Mouse (Mus musculus) left cerebral cortex, adult 9 months (tissue): Measurements from ENCODE around the gene Ap5b1.
A peak's percentile ranks its signal among the peaks of the same experiment; 100 is the strongest.

Experiments used
- DNase-seq, 2 experiments: peaks; one replicate each; pipeline ENCODE4 v3.0.0; 2022; ENCODE audit warnings: low spot score in 2 of 2

Gene Ap5b1

GRCm38 (mm10) chr19:5567180-5567533, 668 bp upstream of the Ap5b1 start:
- DNase-seq: no peak

DNA sequence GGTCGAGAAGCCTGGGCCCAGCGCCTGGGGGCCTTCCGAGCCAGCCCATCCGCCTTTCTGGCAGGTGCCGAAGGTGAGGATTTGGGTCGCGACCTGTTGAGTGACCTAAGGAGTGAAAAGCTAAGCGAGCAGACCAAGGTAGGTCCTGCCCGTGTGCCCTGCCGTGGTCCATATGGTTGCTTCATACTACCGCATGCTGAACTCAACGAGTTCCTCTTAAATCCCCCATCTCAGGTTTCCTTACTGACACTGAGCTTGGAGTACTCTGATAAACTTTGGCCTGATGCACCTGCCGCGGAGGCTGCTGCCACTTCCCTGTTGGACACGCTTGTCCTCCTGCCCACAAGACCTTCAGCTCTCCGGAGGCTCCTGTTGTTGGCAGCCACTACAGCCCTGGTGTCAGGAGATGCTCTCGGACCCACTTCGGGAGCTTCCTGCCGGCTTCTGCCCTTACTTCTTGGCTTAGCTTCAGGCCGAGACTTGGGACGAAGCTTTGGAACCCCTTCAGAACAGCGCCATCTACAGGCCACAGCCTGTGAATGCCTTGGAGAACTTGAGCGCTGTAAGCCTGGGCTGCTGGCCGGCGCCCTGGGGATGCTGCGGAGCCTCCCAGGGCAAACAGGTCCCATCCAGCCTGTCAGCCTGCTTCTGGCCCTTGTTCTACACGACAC, 780 bp downstream of the Ap5b1 start:
- peak; percentile 33 to 81 for DNase-seq

GRCm38 (mm10) chr19:5569521-5569920, 1.7 kb downstream of the Ap5b1 start:
- DNase-seq: no peak

DNA sequence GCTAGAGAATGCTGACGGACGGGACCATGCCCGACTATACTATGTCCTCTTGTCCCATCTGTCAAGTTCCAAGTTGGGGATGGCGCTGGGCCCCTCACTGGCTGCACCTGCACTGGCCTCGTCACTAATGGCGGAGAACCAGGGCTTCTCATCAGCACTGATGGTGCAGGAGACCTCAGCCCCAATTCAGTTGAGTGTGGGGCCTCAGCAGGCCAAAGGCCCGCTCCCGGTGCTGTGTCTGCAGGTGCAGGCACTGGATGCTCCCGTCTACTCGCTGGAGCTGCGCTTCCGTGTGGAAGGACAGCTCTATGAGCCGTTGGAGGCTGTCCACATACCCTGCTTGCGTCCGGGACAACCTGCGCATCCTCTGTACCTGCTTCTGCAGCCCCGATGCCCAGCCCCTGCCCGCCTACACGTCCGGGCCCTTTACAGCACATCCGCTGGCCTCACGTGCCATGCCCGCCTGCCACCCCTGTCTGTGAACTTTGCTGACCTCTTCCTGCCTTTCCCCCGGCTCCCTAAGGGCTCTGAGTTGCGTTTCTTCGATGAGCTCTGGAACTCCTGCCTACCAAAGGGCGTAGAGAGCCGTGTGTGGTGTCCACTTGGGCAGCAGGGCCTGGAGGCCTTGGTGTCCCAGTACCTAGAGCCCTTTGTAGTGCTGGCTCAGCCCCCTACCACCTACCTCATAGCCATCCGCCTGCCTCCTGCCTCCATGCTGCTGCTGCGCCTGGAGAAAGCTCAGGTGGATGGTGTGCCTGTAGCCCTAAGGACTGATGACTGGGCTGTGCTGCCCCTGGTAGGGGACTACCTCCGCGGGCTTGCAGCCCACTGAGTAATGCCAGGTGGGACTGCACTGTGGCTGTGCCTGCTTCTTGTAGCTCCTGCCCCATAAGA, 2.8 kb downstream of the Ap5b1 start:
- no peak for DNase-seq

GRCm38 (mm10) chr19:5571831-5572230, 4.0 kb downstream of the Ap5b1 start:
- DNase-seq: no peak

DNA sequence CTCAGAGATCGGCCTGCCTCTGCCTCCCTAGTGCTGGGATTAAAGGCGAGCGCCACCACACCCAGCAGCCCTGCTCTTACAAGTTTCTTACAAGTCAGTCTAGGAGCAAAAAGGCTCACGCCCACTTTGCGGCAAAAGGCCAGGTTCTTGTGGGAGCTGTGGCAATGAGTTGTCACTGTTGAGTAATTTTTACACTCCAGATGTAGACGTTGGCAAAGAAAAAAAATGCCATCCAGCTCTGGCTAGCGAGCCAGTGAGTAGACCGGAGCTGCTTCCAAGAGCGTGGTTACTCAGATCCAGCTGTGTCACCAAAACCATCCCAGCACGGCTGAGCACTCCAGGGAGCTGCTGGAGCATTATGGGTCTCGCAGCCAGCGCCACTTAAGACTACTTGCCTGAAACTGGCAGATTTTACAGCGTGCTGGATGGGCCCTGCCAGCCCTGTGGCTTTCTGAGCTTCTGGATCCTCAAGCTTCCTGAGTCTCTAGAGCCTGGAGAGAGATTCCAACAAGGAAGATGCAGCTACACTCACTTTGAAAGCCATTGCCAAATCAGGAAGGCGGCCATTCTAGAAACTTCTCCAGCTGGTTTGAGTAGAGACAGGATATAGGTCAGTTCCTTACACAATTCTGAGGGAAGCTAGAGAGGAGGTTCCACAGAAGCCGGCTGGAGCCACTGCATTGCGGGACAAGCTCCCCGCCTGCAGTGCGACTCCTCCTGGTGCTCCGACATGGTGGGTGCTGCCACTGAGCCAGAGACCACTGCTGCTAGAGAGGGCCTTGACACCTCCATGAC, 4.7 kb downstream of the Ap5b1 start:
- DNase-seq: peak; percentile 64 to 87

GRCm38 (mm10) chr19:5575336-5575735, 7.5 kb downstream of the Ap5b1 start:
- no peak for DNase-seq

DNA sequence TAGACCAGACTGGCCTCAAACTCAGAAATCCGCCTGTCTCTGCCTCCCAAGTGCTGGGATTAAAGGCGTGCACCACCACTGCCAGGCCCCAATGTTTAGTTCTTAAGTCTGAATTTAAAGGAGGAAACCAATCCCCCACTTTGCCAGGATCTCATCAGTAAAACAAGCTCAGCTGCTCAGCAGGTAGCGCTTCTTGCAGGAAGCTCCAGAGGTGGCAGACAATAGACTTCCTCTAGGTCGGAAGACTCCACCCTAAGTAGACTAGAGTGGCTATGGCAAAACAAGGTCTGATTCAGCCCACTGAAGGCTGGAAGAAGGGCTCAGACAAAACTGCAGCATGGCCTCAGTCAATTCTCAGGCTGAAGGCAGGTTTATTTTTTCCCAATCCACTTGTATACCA, 12.1 kb downstream of the Ap5b1 start:
- no peak for DNase-seq

GRCm38 (mm10) chr19:5580776-5581175, 13.0 kb downstream of the Ap5b1 start:
- DNase-seq: no peak

DNA sequence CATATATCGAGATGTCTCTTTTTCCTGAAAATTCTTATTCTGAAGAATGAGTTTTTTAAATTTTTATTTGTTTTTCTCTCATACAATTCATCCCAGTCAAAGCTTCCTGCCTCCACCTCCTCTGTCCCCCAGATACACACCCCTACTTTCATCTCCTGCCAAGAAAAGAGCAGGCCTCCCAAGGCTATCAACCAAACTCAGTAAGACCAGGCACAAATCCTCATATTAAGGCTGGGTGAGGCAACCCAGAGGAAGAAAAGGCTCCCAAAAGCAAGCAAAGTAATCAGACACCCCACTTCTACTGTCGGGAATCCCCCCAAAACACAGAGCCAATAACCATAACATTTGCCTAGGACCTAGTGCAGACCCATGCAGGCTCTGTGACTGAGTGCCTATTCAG, 14.2 kb downstream of the Ap5b1 start:
- no peak for DNase-seq

DNA sequence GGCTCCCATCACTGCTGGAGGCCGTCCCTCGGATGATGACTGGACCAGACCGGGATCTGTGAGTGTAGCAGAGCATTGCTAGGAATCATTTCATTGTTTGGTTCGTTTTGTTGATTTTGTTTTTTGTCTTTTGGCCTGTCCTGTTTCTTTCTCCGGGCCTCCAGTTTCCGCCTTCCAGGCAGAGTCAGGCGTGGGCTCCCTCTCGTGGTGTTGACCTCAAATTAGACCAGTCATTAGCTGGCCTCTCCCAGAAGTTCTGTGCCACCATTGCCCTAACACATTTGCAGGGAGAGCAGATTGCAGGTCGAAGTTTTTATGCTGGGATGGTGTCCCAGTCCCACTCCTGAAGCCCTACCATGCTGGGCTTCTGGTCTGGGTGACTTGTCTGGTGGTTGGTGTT, 21.3 kb downstream of the Ap5b1 start:
- no peak for DNase-seq

DNA sequence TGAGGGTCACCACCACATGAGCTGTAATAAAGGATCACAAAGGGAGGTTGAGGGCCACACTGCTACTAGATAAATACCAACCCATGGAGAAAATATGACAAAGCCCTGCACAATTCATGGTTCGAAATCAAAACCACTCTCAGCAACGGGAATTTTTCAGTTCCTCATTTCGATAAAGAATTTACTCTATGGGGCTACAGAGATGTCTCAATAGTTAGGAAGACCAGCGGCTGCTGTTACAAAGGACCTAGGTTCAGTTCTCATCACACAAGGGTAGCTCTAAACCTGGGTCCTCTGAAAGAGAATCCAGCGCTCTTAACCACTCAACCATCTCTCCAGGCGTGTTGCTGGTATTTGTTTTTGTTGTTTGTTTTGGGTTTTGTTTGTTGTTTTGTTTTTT, 24.1 kb downstream of the Ap5b1 start:
- no peak for DNase-seq

- no peak for DNase-seq
These were observed 31.4 kb downstream of the Ap5b1 start for GRCm38 (mm10) chr19:5599224-5599623.

- peak; percentile 53 to 82 for DNase-seq
These were observed 34.1 kb downstream of the Ap5b1 start, which contains the start of gene Rnaseh2c for GRCm38 (mm10) chr19:5601752-5602541. Gene Rnaseh2c, plus strand, starts transcription at chr19:5601873.

DNA sequence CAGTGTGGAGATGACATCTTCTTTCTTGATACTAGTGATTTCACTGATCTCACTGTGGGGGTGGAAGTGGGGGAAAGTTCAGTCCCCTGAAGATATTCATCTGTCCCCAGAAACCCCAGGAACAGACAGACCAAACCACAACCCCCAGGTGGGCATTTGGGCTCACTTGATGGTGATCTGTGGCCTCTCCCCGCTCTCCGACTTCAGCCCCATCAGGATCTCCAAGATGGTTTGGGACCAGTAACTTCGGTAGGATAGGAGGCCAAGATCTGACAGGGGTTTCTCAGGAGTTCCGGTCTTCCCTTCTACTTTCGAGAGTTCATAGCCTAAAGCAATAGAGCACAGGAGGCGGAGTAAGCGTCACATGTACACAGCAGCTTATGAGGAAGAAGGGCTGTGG, 35.8 kb downstream of the Ap5b1 start:
- no peak for DNase-seq

DNA sequence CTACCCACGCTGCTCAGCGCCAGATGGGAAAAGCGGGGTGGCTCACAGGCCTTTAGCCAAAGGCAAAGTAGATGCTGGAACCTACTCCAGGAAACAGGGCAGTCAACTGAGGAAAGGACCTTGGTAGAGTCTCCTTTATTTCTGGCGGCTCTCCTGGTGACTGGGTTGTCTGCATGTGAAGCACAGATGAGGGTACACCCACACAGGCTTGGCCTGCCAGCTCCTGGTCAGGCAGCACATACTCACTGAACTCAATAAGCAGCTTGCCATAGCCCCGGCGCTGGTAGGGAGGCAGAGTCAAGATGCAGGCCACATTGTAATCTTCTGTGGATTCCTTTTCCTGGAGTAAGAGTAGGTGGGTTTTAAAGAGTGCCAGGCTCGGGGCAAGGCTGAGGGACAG, 37.3 kb downstream of the Ap5b1 start:
- DNase-seq: peak in 1 of 2 experiments; percentile 29

DNA sequence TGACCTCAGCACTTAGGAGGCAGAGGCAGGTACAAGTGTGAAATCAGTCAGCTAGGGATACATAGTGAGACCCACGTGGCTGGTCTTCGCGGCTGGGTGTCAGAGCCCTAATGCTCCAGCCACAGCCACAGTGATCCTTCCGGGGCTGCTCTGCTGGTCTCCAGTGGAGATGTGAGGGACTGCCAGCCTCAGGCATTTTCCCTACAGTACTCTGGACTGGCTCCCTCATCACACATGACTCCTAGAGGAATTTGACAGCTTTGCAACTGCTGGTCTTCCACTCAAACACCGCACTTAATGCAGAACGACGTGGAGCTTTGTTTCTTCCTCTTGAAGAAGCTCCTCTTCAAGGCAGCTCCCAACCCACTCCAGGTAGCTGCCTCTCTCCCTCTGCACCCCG, 38.4 kb downstream of the Ap5b1 start:
- DNase-seq: no peak

GRCm38 (mm10) chr19:5607705-5608410, 40.0 kb downstream of the Ap5b1 start:
- DNase-seq: no peak

- DNase-seq: no peak
These were observed 40.9 kb downstream of the Ap5b1 start for GRCm38 (mm10) chr19:5608707-5609106.

DNA sequence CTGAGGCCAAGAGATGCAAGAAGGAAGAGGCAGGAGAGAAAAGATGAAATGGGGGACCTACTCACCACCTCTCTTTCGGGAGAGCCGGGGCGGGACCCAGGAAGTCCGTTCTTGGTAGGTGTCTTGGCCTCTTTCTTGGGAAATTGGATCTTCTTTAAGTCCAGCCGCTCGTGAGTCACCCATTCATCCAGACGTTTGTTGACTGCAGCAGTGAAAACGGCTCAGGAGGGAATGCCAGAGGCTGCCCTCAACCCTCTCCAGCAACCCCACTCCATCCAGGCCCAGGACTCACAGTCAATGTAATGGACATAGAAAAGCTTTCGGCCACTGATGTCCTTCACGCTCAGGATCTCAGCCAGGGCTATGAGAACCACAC, 41.3 kb downstream of the Ap5b1 start:
- DNase-seq: no peak
